Mouse (Mus musculus): ENCODE measurements around the gene Arap1.

The Arap1 gene

GRCm38 (mm10) chr7:101401510-101401909, 53.6 kb downstream of the Arap1 start:
- no peak for DNase-seq

- DNase-seq, result no peak
These were observed 56.0 kb downstream of the Arap1 start for GRCm38 (mm10) chr7:101403831-101404230.

GRCm38 (mm10) chr7:101410267-101410936, 62.5 kb downstream of the Arap1 start, which contains the start of gene Gm45837:
TSS of gene Gm45837 (plus strand) at chr7:101410886.
- no peak for DNase-seq

- DNase-seq, result peak; percentile 74
These were observed 64.9 kb downstream of the Arap1 start for GRCm38 (mm10) chr7:101412796-101413195.

- DNase-seq, result no peak
These were observed 66.3 kb downstream of the Arap1 start for GRCm38 (mm10) chr7:101414209-101414608.

GRCm38 (mm10) chr7:101414661-101415511, 67.0 kb downstream of the Arap1 start:
- DNase-seq, result peak; percentile 55

GRCm38 (mm10) chr7:101415512-101416100, 67.7 kb downstream of the Arap1 start:
- DNase-seq, result peak; percentile 51

- no peak for DNase-seq
These were observed 68.5 kb downstream of the Arap1 start for GRCm38 (mm10) chr7:101416391-101416790.

GRCm38 (mm10) chr7:101419013-101419770, 71.3 kb downstream of the Arap1 start:
- DNase-seq, result no peak

GRCm38 (mm10) chr7:101421529-101421928, 73.7 kb downstream of the Arap1 start, which contains the start of gene Pde2a:
TSS of gene Pde2a (plus strand) at chr7:101421691.
- peak; percentile 88 for DNase-seq

GRCm38 (mm10) chr7:101422069-101422468, 74.2 kb downstream of the Arap1 start:
- DNase-seq, result no peak

GRCm38 (mm10) chr7:101422646-101423045, 74.8 kb downstream of the Arap1 start:
- no peak for DNase-seq

GRCm38 (mm10) chr7:101423970-101424369, 76.1 kb downstream of the Arap1 start:
- DNase-seq, result no peak

GRCm38 (mm10) chr7:101426692-101427091, 78.8 kb downstream of the Arap1 start:
- DNase-seq, result no peak

GRCm38 (mm10) chr7:101427736-101428135, 79.9 kb downstream of the Arap1 start:
- DNase-seq, result no peak

GRCm38 (mm10) chr7:101435038-101435437, 87.2 kb downstream of the Arap1 start:
- DNase-seq, result no peak

- no peak for DNase-seq
These were observed 90.0 kb downstream of the Arap1 start for GRCm38 (mm10) chr7:101437876-101438275.

GRCm38 (mm10) chr7:101443093-101443492, 95.2 kb downstream of the Arap1 start:
- no peak for DNase-seq

- no peak for DNase-seq
These were observed 96.3 kb downstream of the Arap1 start for GRCm38 (mm10) chr7:101444211-101444610.

GRCm38 (mm10) chr7:101449855-101450254, 102.0 kb downstream of the Arap1 start:
- no peak for DNase-seq

- peak; percentile 73 for DNase-seq
These were observed 102.8 kb downstream of the Arap1 start for GRCm38 (mm10) chr7:101450422-101451401.

GRCm38 (mm10) chr7:101452669-101453068, 104.8 kb downstream of the Arap1 start:
- no peak for DNase-seq

Measured in layer of hippocampus, adult 9-11 months (tissue).